Mouse (Mus musculus): ENCODE data around the gene Tgfb2.

DNA sequence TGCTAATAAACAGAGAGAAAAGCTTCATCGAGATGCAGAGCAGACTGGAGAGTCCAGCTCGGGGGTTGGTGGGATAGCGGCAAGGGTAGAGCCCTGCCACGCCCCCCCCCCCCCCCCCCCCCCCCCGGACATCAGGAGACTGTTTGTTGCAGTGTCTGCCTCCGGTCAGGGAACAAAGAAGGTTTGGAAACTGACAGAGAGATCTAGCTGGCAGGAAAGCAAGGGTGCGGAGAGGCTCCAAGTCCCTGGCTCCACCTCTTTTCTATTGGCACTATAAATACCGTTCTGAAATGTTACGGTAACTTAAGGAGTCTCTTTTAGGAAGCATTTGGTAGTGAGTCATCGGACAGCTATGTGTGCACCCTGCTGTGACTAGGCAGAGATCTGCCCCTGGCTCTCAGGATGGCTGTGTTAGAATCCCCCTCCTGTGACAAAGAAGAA, 96.0 kb downstream of the Tgfb2 start:
- TF ChIP-seq POLR2A (IDR thresholded peaks at IDR 0.05; ENCODE audit: control insufficient read depth in 1 of 2, insufficient read depth in 1 of 2, low read depth in 1 of 2, low read length in 2 of 2, poor library complexity in 1 of 2) = no peak
- TF ChIP-seq EP300 (IDR thresholded peaks at IDR 0.05; ENCODE audit: low read depth in 1 of 2, low read length in 2 of 2) = no peak
- no peak for TF ChIP-seq ZKSCAN1 (IDR thresholded peaks at IDR 0.05; ENCODE audit: low read depth, low read length)
- TF ChIP-seq CTCF (IDR thresholded peaks at IDR 0.05 in 2 of 3, conservative IDR thresholded peaks at IDR 0.05 in 1 of 3; ENCODE audit: control insufficient read depth in 1 of 3, insufficient read depth in 1 of 3, low read depth in 2 of 3, low read length in 3 of 3, poor library complexity in 1 of 3, severe bottlenecking in 1 of 3) = no peak
- no peak for TF ChIP-seq CHD1 (IDR thresholded peaks at IDR 0.05; ENCODE audit: low read depth, low read length)
- no peak for TF ChIP-seq ZMIZ1 (IDR thresholded peaks at IDR 0.05; ENCODE audit: low read depth, low read length)
- no peak for TF ChIP-seq NRF1 (IDR thresholded peaks at IDR 0.05; ENCODE audit: insufficient read depth, low read depth, low read length, poor library complexity, severe bottlenecking)
- no peak for TF ChIP-seq HCFC1 (IDR thresholded peaks at IDR 0.05; ENCODE audit: low read depth, low read length)
- TF ChIP-seq POLR2AphosphoS2 (IDR thresholded peaks at IDR 0.05; ENCODE audit: low read length) = no peak

Data from MEL (cell line).